Mouse (Mus musculus) adrenal gland, postnatal 36 days (tissue): ENCODE data around the gene Ramp1. TPM values are rescaled to one million over a fixed set of nuclear protein-coding genes. Genes with fewer than 3 reads are reported as not detected.

ENCODE experiments used
- DNase-seq, 2 experiments: peaks; one replicate each; pipeline ENCODE4 v3.0.0; 2021; ENCODE audit warnings: mixed read lengths in 1 of 2
- long read RNA-seq, 2 experiments: library from polyadenylated mRNA; stranded (forward); transcript quantifications; one replicate each; pipeline ENCODE4 v2.0.0; 2021; ENCODE audit warnings: borderline sequencing depth in 2 of 2
- total RNA-seq, 2 experiments: library from RNA; stranded (reverse); gene quantifications; 2 replicates each; pipeline ENCODE4 v1.2.3; 2021

The Ramp1 gene
- 1 to 10 TPM; 6.1 to 6.3 TPM for total RNA-seq
- long read RNA-seq, experiment 1, transcript Ramp1-201 (3 exons, 2,325 nt), result major isoform, 15 of 19 reads
- long read RNA-seq, experiment 1, partial matches to known transcripts, result 3 of 19 reads
- long read RNA-seq, experiment 1, other reads (novel, unspliced or antisense), result 1 of 19 reads
- long read RNA-seq, experiment 2, transcript Ramp1-201 (3 exons, 2,325 nt), result major isoform, 18 of 20 reads
- long read RNA-seq, experiment 2, partial matches to known transcripts, result 1 of 20 reads
- long read RNA-seq, experiment 2, other reads (novel, unspliced or antisense), result 1 of 20 reads

DNA sequence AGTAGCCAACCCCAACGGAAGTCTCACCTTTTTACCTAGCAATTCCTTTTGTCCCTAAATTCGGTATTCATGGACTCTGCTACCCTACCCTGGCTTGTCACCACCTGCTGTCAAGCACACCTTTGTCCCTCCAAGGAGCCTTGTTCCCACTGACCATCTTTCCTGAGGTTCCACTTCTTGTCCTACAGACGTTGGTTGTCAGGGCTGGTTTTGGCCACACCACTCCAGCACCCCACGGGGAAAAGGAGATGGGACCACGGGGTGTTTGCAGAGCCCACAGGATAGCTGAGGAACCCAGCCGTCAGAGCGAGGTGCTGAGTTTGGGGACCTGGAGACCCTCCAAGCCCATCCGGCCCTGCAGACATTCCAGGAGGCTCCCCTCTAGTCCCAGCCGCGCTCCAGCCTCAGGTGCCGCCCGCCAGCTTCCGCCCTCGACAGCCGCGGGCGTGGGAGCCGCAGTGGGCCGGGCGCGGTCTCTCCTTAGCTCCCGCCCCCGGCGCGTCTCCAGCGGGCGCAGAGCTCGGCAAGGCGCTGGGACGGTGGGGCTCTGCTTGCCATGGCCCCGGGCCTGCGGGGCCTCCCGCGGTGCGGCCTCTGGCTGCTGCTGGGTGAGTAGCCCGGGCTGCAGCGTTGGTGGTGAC is at the start of gene Ramp1:
Ramp1 (plus strand) TSS at position 290 of the 641 bp plus-strand sequence.
- peak; percentile 48 to 65 for DNase-seq

DNA sequence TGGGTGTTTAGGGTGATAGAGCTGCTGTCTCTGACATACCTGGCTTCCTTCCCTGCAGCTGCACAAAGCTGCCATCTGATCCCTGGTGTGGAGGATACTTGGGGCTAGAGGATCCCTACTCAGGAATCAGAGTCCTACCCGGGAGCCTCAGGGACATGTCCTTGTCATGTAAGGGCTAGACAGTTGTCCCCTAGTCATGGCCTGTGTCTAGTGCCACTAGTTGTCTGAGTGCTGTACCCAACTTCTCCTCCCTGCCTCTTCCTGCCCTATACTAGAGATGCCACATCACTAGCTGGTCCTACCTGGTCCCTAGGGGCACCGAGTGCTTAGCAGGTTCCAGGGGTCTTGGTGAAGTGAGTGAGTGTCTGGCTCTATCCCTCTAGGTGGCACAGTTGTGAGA is 42.6 kb upstream of the Ramp1 start:
- DNase-seq, result no peak

DNA sequence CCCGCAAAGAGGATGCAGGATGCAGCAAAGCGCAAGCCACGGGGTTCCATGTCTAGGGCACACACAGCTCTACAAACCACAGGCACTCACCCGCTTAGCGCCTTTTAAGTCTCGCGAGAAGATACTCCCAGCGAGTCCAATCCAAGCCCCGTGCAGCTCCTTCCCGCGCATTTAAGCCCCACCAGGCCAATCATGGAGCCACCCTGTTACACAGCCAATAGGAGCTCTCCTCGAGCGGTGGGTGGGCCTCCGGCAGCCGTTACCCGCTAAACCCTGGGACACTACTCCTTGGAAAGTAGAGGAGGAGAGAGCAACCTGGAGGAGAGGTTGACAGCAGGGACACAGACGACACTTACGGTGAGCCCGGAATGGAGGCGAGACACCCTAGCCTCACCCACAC is 34.8 kb upstream of the Ramp1 start, which contains the start of gene Rbm44:
Rbm44 (plus strand) TSS at position 277 of the 400 bp plus-strand sequence.
- no peak for DNase-seq

DNA sequence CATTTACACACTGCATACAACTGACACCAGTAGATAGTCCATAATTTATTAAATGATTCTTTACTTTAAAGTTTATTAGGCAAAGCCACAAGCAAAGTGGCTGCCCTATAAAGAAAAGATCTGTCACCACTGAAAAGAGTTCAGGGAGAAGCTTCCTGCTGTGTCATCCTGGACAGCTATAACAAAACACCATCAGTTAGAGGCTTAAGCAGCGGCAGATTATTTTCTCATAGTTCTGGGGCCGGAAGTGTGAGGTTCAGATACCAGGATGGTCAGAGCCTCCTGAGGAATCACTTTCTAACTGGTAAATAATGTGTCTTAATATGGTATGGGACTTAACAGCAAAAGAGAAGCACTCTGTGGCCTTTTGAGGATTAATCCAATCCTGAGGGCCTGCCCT is 28.1 kb upstream of the Ramp1 start:
- DNase-seq, result no peak

DNA sequence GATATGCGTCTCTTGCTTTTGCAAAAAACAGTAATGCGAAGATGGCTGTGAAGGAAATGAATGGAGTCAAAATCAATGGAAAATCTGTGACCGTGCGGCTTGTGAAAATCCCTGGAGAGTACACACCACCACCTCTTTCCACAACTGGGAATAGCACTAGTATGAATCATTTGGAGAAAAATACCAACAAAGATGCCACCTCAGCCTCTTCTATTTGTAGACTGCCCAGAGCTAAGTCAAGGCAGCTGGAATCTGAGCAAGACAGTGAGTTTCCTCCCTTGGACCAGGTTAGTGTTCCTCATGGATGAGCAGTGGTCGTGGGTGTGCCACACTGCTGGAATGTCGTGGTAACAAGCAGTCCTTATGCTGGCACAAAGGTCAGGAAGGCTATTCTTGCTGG is 12.8 kb upstream of the Ramp1 start:
- no peak for DNase-seq

DNA sequence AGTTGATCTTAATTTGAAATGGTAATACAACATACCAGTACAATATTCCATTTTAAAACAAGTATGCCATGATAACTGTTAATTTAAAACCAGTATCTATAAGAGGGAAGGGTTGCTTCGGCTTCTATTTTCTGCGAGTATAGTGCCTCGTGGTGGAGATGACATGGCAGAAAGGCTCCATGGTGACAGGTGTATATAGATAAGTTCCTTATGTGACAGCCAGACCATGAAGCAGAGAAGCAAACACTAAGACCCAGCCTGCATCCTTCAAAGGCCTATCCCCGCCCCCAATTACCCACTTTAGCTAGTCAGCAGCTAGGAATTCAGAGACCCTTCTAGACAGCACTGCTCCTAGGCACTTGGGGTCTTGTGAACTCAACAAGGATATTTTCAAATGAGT is 10.5 kb upstream of the Ramp1 start:
- no peak for DNase-seq

DNA sequence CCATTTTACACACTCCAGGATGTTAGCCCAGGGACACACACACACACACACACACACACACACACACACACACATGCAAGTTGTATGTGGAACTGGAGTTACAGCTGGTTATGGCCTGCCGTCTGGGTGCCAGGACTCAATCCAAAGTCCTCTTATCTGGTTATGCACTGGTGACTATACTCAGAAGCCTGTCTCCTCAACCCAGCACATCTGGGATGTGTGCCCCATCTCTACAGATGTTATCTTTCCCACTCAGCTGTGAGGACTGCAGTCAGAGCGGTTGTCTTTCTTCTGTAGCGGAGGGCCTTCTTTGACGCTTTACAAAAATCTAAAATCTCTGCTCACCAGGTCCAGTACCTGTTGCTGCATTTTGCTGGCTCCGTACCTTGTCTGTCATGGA is 4.8 kb upstream of the Ramp1 start:
- DNase-seq, result no peak

DNA sequence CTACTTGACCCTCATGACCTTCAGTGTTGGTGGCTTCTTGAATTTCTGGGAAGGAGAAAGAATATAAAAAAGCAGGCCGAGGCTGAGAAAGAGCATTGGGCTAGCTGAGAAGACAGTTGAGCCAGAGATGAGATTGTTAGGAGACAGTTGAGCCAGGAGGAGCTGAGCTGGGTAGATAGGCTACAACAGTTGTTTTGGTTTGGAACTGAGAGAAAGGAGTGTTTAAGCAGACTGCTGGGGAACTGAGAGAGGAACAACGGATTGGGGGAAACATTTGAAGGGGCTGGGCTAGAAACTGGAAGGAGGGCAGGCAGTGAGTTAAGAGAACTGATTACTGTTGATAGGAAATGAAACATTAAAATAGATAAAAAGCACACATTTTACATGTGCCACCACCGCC is 3.6 kb upstream of the Ramp1 start:
- DNase-seq, result no peak

DNA sequence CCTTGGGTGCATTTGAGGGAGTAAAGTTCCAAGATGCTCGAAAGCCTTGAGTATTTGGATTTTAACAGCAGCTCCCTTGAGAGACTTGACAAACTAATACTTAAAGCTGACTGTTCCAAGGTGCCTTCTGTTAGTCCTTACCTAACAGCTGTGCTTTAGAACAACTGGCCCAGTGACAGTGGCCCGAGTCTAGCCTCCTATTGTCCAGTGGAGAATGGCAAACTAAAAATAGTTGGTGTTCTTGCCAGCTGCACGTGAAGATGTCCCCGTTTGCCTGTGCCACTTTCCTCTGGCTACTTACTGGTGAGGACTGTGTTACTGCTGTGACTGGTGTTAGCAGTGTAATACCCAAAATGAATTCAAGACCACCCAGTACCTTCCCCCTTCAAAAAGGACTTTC is 2.8 kb upstream of the Ramp1 start:
- no peak for DNase-seq

DNA sequence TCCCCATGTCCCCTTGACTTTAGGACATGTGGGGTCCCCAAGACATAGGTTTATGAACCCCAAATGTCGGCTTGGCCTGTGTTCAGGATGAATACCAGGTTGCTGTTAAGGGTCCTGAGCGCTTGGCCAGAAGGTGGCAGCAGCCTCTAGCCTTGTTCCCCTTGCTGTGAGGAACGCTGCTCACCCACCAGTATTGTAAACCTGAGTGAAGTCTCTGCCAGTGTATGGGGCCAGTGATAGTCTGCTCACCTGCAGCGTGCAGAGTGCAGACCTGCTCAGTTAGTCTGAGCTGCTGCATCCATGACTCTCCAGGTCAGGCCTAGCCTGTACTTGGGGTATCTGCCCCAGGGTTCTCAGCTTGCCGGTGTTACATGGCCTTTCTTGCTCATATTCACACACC is 536 bp upstream of the Ramp1 start:
- peak; percentile 64 to 79 for DNase-seq

DNA sequence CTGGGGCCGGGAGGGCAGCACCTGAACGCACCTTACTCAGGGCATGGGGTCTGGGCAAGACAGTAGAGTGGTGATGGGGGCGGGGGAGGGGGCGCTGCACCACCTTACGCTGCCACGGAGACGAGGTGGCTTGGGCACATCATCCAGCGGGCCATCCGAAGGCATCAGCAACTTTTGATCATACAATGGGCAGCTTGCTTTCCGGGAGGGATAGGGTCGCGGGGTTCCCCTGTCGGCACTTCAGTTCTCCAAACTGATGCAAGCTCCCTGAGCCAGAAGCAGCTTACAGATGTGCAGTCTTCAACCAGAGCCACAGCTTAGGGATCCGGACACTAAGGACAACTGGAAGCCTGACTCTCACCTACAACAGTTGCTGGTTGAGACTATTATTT is 548 bp downstream of the Ramp1 start:
- DNase-seq, result no peak

DNA sequence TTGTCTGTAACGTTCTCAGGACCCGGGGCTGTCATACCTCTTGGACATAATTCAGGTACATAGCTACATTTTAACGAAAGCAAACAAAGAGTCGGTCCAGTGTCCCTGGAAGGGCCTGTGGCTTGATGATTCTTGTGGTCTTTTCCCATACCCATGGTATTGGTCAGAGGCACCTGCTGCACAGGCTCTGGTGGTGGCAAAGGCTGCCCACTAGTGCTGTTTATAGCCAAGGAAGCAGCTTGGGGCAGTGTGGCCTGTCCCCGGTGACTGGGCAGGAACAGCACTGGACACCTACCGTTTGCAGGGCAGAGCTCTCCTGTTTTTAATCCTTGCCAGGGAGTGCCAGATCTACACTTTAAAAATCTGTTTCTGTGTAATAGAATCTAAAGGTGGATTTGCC is 1.1 kb downstream of the Ramp1 start:
- no peak for DNase-seq

DNA sequence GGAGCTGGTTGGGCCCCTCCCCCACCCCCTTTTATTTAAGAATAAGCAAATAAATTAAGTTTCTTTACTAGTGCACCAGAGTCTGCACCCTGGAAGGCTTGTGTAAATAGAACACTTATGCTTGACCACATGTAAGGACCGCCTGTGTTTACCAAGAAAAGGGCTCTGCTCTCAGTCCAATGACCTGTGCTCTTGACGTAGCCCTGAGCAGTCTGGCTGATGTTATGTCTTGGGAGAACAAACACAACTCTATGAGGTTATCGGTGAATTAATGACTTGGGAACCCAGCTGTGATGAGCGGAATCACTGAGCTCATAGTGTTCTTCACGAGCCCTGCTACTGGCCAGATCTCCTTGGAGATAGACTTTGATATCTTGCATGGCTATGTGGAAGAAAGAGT is 1.6 kb downstream of the Ramp1 start:
- DNase-seq, result no peak

DNA sequence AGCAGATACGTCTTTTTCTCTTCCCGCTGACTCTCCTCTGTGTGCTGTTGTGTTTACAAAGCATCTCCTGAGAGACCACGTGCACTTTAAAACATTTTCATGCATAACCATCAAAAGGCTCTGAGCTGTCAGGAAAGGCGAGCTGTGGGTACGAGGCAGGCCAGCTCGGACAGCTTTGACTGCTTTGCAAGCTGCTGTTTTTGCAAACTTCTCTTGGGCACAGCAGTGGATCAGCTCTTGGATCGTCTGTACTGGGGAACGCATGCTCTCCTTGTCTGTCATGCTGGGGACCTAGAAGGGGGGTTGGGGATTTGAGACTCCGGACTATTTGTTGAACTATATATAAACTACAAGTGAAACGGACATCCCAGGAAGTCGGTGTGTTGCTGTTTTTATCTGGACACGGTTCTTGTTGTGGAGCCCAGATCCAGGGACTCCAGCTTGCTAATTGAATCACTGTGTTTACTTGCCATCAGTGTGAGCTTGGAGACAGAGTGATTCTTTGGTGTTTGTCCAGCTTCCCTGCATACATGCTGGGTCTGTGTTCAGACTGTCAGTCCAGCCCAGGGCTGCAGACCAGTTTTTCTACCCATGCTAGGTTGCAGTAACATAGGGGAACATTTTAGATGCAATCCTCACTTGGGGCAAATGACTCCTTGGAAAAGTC is 2.3 kb downstream of the Ramp1 start:
- DNase-seq, result no peak

DNA sequence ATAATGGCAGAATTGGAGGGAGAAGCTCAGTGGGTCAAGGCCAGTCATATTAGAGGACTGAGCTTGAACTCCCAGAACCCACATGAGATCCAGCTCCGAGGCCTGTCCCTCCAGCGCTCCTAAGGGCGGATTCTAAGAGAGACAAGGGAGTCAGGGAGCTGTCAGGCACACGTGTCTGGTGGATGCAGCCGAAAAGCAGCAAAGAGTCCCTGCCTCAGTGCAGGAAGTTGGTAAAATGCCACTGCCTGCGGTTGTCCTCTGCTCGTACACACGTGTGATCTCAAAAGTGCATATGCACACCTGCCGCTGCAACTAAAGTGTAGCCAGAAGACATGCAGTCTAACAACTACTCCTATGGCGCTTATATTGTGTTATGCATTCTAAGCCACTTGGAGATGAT is 3.7 kb downstream of the Ramp1 start:
- no peak for DNase-seq

DNA sequence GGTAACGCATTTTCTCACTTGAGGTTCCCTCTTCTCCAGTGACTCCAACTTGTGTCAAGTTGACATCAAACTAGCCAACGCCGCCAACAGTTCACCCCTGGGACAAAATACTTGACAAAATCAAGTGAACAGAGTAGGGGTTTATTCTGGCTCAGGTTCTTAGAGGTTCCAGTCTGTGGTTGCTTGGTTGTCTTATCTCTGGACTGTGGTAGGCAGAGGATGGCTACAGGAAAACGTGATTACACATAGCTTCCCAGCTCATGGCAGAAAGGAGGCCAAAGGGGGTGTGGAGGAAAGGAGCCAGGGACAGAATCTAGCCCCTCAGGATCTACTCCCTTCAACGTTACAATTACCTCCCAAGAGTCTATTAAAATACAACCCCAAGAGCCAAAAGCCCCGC is 7.1 kb downstream of the Ramp1 start:
- DNase-seq, result no peak

DNA sequence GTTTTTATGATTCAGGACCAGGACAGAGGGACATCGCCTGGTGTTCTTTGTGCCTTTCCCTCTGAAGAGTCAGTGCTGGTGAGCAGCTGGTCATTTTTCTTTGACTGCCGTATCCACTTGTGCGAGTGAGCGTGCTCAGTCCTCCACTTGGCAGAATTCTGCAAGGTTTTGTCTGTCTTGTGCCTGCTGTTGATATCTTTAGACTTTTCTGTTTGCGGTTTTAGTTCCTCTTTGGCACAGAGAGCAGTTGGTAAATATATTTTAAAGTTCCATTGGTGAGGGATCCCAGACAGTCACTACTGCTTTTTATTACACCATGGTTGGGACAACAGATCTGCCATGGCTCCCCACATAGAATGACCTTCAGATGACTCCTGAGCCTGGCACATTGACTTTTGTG is 7.7 kb downstream of the Ramp1 start:
- DNase-seq, result no peak

DNA sequence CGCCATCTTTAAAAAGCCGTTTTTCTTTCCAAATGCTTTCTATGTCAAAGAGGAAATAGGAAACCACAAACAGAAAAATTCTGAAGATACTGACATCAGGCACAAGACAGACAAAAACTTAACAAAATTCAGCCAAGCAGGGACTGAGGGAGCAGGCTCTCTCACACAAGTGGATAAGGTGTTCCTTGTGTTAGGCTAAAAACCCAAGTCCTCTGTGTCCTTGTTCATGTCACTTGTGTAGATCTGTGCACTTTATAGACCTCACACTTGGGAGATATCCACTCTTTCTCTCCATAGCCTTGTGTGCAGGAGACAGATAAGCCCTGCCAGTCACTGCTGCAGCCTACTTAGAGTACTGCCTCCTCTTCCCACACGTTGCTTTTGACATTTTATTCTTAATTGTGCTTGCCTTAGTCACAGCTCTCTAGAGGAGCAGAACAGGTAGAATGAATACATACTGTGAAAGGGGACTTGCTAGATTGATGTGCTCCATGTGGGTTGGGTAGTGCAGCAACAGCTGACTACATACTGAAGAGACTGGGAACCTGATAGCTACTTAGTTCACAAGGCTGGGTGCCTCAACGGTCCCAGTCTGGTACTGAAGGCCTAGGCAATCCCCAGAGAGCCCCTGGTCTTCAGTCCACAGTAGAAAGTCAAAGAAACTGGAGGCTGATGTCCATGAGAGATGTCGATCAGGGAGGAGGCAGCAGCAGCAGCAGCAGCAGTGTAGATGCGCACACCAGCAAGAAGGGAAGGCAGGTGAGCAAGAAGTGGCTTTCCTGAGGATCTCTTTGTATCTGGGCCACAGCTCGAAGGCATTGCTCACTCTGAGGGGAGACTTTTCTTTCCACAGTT is 8.4 kb downstream of the Ramp1 start:
- DNase-seq, result no peak

DNA sequence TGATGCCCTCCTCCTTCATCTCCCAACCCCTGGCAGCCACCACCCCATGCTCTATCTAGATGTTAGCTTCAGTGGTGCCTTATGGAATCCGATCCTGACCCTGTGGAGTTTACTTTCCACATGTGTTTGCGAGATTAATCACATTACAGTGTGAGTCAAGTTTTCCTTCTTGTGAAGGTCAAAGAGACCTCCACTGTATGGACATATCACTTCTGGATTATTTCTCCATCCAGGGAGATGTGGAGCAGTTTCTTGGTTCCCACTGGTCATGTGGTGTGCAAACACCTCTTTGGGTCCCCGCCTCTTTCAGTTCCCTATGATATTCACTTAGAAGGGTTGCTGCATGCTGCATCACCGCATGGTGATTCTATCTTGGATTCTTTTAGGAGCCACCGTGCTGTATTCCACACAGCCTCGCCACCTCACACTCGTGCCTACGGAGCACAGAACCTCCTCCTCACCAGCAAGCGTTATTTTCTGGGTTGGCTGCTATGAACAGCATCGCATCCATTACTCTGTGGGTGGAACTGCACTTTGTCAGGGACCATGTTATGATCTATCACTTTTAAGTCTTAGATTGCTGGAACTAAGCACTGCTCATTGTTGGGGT is 9.3 kb downstream of the Ramp1 start:
- DNase-seq, result no peak

DNA sequence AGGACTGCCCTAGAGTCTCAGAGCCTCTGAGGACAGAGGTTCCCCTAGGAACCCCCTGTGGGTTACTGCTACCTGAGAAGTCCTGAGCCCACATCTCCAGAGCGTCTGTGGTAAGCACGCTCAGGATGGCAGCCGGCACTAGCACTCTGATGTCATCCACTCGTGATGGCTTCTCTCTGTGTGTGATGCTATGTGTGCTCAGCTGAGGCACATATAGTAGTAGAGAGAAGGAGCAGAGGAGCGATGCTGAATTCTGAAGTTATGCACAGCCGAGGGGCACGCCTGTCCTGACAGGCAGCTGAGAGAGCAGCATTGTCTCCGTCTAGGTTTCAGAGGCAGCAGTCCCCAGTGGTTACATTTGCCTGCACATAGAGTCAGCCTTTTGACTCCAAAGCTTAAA is 12.6 kb downstream of the Ramp1 start:
- DNase-seq, result no peak

DNA sequence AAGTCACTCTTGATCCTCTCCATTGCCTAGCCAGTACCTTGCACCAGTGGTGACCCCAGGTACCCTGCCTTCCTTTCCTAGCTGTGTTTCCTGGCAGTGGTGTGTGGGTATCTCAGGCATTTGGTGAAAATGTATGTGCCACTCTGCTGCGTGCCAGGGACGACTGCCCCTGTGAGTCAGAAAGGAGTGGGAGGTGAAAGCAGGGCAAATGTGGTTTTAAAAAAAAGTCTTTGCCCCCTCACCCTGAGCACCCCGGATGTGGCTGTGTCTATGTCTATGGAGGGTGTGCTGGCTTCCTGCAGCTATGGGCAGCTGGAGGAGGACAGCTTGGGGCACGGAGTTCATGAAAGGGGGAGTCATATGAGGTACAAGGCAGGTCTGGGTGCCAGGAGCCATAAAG is 13.6 kb downstream of the Ramp1 start:
- no peak for DNase-seq

DNA sequence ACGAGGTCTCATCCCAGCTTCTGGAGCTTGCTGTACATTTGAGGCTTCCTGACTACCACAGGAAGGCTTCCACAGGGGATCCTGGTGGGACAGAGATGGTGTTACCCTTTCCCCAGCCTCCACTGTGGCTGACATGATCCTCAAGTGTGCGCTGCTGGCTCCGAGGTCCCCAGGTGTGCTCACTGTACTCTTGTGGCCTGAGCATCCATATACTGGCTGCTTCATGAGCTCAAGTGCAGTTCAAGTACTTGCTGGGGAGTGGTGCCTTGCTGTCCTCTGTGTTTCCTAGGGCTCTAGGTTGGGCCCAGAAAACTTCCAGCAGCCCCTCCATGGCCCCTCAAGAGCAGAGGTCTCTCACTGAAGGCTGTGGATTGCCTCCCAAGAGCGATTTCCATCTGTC is 14.1 kb downstream of the Ramp1 start:
- no peak for DNase-seq
